Mouse (Mus musculus) neutrophil, adult 65 days (primary cell): ENCODE results near the gene Smg9. TPM values are rescaled to one million over a fixed set of nuclear protein-coding genes. Genes with fewer than 3 reads are reported as not detected.

ENCODE experiments used
- total RNA-seq: library from RNA; stranded (reverse); gene quantifications from 2 replicates; pipeline ENCODE4 v1.2.4, GENCODE M21; 2023

Smg9 gene
- total RNA-seq, result 55.2 and 65.2 TPM in 2 replicates

DNA sequence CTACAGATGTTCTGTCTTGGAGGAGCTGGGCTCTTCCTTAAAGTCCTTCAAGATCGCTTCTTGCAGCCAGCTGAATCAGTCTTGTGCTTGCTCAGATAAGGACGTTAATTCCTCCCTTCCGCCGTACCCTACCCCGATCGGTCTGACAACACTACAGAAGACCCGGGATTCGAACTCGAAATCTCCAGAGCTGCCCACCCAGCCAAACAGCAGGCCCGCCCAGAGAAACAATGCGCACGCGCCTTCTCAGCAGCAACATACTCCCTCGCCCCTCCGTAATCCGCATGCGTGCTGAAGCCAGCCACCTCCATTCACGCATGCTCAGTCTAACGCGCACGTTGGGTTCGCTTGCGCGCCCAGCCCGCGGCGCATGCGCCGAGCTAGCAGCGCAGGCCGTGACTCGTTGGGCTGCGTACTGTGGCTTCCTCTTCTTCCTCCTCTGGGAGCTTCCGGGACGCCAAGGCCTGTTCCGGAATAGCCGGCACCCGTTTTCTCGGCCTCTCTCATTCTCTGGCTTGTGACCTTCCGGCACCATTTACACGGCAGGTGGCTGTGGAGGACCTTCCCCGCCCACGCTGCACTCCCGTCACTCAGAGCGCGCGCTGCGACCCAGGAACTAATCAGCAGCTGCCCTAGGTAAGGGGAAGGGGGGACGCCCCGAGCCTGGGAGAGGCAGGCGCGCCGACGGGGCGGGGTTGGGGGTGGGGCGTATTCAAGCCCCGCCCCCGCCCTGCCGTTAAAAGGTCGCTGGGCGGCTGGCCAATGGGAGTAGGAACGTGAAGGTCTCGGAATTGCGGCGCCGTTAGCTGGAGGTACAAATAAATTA, at the start of gene Smg9:
Gene Smg9 (plus strand): TSS at position 364 of the 826 bp plus-strand sequence.

GRCm38 (mm10) chr7:24369731-24370541, 29.5 kb upstream of the Smg9 start, which contains the start of gene Kcnn4:
TSS of gene Kcnn4 (plus strand) at chr7:24370263.

DNA sequence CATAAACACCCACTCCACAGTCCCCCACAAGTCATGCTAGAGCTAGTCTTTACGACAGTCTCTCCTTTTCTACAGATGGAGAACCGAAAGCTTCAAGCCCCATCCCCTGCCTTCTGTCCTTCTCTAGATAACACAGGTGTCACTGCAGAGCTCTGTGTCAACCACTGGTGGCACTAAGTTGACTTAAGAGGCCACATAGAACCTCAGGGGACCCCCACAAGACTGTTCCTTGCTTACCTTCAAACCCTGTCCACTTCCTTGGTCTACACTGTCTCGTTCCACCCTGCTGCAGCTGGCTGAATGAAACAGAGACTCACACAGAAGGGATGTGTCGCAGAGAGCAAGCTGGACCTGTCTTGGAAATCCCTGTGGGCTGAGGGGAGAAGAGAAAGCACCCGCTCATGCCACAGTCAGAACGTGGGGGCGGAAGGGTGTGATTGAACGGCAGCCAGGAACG, 52.5 kb downstream of the Smg9 start, which contains the start of gene Irgc1:
Gene Irgc1 (minus strand): TSS at position 443 of the 457 bp plus-strand sequence.

GRCm38 (mm10) chr7:24462388-24463319, 63.2 kb downstream of the Smg9 start, which contains the start of gene Plaur:
TSS of gene Plaur (plus strand) at chr7:24462484.

Other genes starting within 250 kb of the Smg9 start
- gene Zfp114, start 224.6 kb upstream of the Smg9 start, total RNA-seq, result not detected in 2 replicates
- gene Zfp111, start 188.2 kb upstream of the Smg9 start, total RNA-seq, result 1.8 and 2.9 TPM in 2 replicates
- 0.39 and 1.1 TPM in 2 replicates for gene Zfp109, start 162.1 kb upstream of the Smg9 start, total RNA-seq
- not detected in 2 replicates for gene Zfp108, start 144.8 kb upstream of the Smg9 start, total RNA-seq
- 0.19 TPM in 1 of 2 replicates, not detected in the other for gene Zfp93, start 129.2 kb upstream of the Smg9 start, total RNA-seq
- gene Zfp61, start 98.4 kb upstream of the Smg9 start, total RNA-seq, result 1.2 and 1.4 TPM in 2 replicates
- gene Zfp94, start 83.0 kb upstream of the Smg9 start, total RNA-seq, result not detected in 2 replicates
- not detected in 2 replicates for gene Tescl, start 65.7 kb upstream of the Smg9 start, total RNA-seq
- gene Lypd5, start 50.4 kb upstream of the Smg9 start, total RNA-seq, result not detected in 2 replicates
- gene Kcnn4, start 29.4 kb upstream of the Smg9 start, total RNA-seq, result 18.0 and 26.6 TPM in 2 replicates
- 2.0 and 2.1 TPM in 2 replicates for gene Irgc1, start 52.7 kb downstream of the Smg9 start, total RNA-seq
- 1,192 and 1,464 TPM in 2 replicates for gene Plaur, start 62.9 kb downstream of the Smg9 start, total RNA-seq
- 0.29 TPM in 1 of 2 replicates, not detected in the other for gene Cadm4, start 82.4 kb downstream of the Smg9 start, total RNA-seq
- gene Zfp428, start 107.4 kb downstream of the Smg9 start, total RNA-seq, result 0.41 TPM in 1 of 2 replicates, not detected in the other
- gene AC161166.1, start 112.8 kb downstream of the Smg9 start, total RNA-seq, result not detected in 2 replicates
- gene Irgq, start 131.1 kb downstream of the Smg9 start, total RNA-seq, result 4.4 and 6.3 TPM in 2 replicates
- gene Pinlyp, start 146.5 kb downstream of the Smg9 start, total RNA-seq, result not detected in 2 replicates
- gene Xrcc1, start 146.7 kb downstream of the Smg9 start, total RNA-seq, result 29.1 and 35.1 TPM in 2 replicates
- gene Ethe1, start 187.9 kb downstream of the Smg9 start, total RNA-seq, result 57.3 and 69.3 TPM in 2 replicates
- 0.14 and 0.22 TPM in 2 replicates for gene Zfp575, start 188.0 kb downstream of the Smg9 start, total RNA-seq
- 5.0 and 6.5 TPM in 2 replicates for gene Phldb3, start 211.1 kb downstream of the Smg9 start, total RNA-seq
- not detected in 2 replicates for gene Lypd3, start 236.9 kb downstream of the Smg9 start, total RNA-seq